Mouse (Mus musculus) cerebellum, postnatal 14 days (tissue): ENCODE data around the gene Gm3147.
"Not testable (repeated sequence)": the region's sequence is repeated elsewhere in the genome, so short reads cannot be mapped to it uniquely, and the experiment has no call there.

ENCODE experiments used
- DNase-seq, 2 experiments: peaks; one replicate each; pipeline ENCODE4 v3.0.0; 2021; ENCODE audit warnings: mixed read lengths in 2 of 2

Gm3147 gene

GRCm38 (mm10) chr5:94616242-94616641 is at the start of gene Gm3147:
Gene Gm3147 (minus strand): TSS chr5:94616342.
- DNase-seq = not testable (repeated sequence)

GRCm38 (mm10) chr5:94648082-94648481 is 31.9 kb upstream of the Gm3147 start, which contains the start of gene Gm6205:
Gene Gm6205 (plus strand): TSS chr5:94648382.
- not testable (repeated sequence) for DNase-seq

- DNase-seq = not testable (repeated sequence)
Observed at GRCm38 (mm10) chr5:94623679-94624078, 7.5 kb upstream of the Gm3147 start, which contains the start of gene Gm6509. Gene Gm6509 (plus strand): TSS chr5:94623979.
